Mouse (Mus musculus) hindbrain, embryonic 16.5 days (tissue): ENCODE data around the gene Ppp1r14b. TPM values are rescaled to one million over a fixed set of nuclear protein-coding genes. Genes with fewer than 3 reads are reported as not detected.
A peak's percentile ranks its signal among the peaks of the same experiment; 100 is the strongest.

Source experiments
- ATAC-seq: fragments of 200-750 bp; cut with Nextera tagmentation; 2 replicates; pipeline ENCODE4 v1.8.0; 2017; ENCODE audit warnings: moderate TSS enrichment, moderate library complexity
- H3K27ac ChIP-seq: fragments of 300-500 bp; sonication (generic); 2 replicates; pipeline ENCODE4 v1.5.1; 2014; ENCODE audit warnings: low read depth, mild to moderate bottlenecking, control low read depth, low read length, moderate library complexity
- H3K27me3 ChIP-seq: fragments of 300-500 bp; sonication (generic); replicated peaks from 2 replicates; pipeline ENCODE4 v1.6.1; 2014; ENCODE audit warnings: low read length; ENCODE audit not compliant: control insufficient read depth, insufficient read depth
- H3K36me3 ChIP-seq: fragments of 300-500 bp; sonication (generic); 2 replicates; pipeline ENCODE4 v1.6.1; 2014; ENCODE audit warnings: mild to moderate bottlenecking, low read length, moderate library complexity, mixed read lengths; ENCODE audit not compliant: control insufficient read depth, insufficient read depth
- H3K4me1 ChIP-seq: fragments of 300-500 bp; sonication (generic); 2 replicates; pipeline ENCODE4 v1.6.1; 2014; ENCODE audit warnings: low read depth, low read length; ENCODE audit not compliant: control insufficient read depth, insufficient read depth
- H3K4me2 ChIP-seq: fragments of 300-500 bp; sonication (generic); 2 replicates; pipeline ENCODE4 v1.6.1; 2014; ENCODE audit warnings: mild to moderate bottlenecking, low read length, control low read depth, moderate library complexity
- H3K4me3 ChIP-seq: fragments of 300-500 bp; sonication (generic); 2 replicates; pipeline ENCODE4 v1.5.1; 2014; ENCODE audit warnings: mild to moderate bottlenecking, low read length, control low read depth, moderate library complexity
- H3K9ac ChIP-seq: fragments of 300-500 bp; sonication (generic); 2 replicates; pipeline ENCODE4 v1.6.1; 2014; ENCODE audit warnings: low read depth, mild to moderate bottlenecking, control low read depth, low read length, moderate library complexity
- H3K9me3 ChIP-seq: fragments of 300-500 bp; sonication (generic); 2 replicates; pipeline ENCODE4 v1.6.1; 2014; ENCODE audit warnings: mild to moderate bottlenecking, low read length, moderate library complexity; ENCODE audit not compliant: control insufficient read depth
- WGBS: fragments of 180-500 bp; shearing (Covaris S2); extraction: QIAGEN DNeasy Blood & Tissue Kit; methylation state at CpG from one replicate; pipeline ENCODE4 v1.1.7; 2014; 5-methylcytosine and 5-hydroxymethylcytosine counted together
- polyA plus RNA-seq: library from polyadenylated mRNA; unstranded; fragments of >200 nt; fragmentation: Nextera tagmentation; extraction: Ambion mirVana; gene quantifications from 2 replicates; pipeline ENCODE4 v1.2.1, GENCODE M21; 2015

The Ppp1r14b gene
- polyA plus RNA-seq, 1 experiment from 2014 or later: 89.4 TPM

DNA sequence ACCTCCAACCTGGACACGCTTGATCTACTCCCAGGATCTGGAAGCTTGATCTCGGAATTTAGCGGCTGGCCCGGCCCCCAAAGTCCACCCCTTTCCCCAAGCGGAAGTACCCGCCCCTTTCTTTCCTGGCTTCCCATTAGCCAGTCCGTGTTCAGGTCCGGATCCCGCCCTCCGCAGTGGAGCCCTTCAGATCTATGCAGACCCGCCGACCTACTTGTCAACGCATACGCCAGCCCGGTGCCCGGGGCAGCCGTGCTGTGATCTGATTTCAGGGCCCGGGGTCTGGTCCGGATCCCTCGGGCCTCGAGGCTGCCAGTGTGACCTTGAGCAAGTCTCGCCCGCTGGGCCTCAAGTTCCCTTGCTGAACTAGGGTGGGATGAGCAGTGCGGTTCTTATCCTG lies 21.2 kb downstream of the Ppp1r14b start, which contains the start of the genes Nudt22 and Trpt1:
Nudt22 (minus strand) TSS at position 112 of the 400 bp plus-strand sequence.
Trpt1 (plus strand) TSS at position 126 of the 400 bp plus-strand sequence.
- Histone ChIP-seq H3K27ac (peak within 1 kb of the TSS; percentile 71), H3K9ac (peak within 1 kb of the TSS; percentile 83), H3K4me2 (peak within 1 kb of the TSS; percentile 75), H3K27me3 (no peaks in the 10 kb centered on the region), H3K9me3 (no peaks in the 10 kb centered on the region), H3K36me3 (peaks cover 16% of the 10 kb centered on the region), H3K4me1 (peaks cover 35% of the 10 kb centered on the region), H3K4me3 (peak within 1 kb of the TSS; percentile 69)
- ATAC-seq: peak; percentile 81
- WGBS: under 1% methylated on average over 24 of the region's 24 CpGs

DNA sequence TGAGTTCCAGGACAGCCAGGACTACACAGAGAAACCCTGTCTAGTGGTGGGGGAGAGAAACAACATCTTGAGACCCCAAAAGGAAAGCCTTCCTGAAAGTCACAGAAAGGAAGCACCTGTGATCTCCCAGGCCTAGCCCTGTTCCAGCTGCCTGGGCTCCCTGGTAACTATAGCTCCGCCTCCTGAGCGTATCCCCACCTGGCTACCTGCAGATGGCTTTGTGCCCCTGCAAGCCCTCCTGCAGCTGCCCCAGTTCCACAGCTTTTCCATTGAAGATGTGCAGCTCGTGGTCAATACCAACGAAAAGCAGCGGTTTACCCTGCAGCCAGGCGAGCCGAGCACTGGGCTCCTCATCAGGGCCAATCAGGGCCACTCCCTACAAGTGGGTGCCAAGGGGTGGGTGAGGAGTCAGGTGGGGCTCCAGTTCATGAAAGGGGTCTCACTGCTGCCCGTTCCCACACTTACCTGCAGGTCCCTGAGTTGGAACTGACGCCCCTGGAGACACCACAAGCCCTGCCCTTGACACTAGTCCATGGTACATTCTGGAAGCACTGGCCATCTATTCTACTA lies 23.0 kb downstream of the Ppp1r14b start:
- H3K27me3 ChIP-seq: no peaks in the 10 kb centered on the region
- H3K9ac ChIP-seq: no peak overlapping the region
- H3K4me2 ChIP-seq: no peak overlapping the region
- H3K36me3 ChIP-seq: peaks cover 16% of the 10 kb centered on the region
- H3K9me3 ChIP-seq: no peaks in the 10 kb centered on the region
- peaks cover 29% of the 10 kb centered on the region for H3K4me1 ChIP-seq
- 79% methylated on average over 9 of the region's 9 CpGs for WGBS
- H3K27ac ChIP-seq: no peak overlapping the region
- H3K4me3 ChIP-seq: no peak overlapping the region
- ATAC-seq: no peak

DNA sequence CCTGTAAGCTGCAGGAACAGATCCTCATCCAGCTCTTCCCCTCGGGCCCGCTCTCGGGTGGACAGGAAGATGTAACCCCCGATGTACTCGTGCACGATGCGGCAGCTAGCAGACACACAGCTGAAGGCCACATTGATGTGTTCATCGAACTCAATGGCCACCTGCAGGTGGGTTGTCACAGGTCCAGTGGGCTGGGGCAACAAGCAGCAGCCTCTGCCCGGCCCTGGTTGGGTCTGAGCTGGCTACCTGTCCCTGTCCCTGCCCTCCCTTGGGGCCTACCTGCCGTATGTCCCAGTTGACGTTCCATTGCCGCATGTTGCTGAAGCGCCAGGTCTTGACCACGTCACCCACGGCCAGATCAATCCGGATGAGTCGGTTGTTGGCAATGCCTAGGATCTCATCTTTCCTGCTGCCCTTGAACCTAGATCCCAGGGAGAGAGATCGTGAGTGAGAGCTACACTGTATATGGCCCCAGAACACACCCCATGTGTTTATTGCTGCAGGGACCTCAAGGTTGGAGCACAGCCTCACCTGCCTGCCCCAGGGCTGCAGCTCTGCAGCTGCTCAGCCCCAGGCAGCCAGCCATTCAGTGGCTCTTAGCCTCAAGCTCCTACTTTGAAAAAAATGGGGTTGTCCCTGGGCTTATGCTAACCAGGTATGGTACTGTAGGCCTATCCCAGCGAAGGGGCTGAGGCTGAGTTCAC lies 24.7 kb downstream of the Ppp1r14b start:
- Histone ChIP-seq H3K27me3 (no peaks in the 10 kb centered on the region), H3K36me3 (peaks cover 16% of the 10 kb centered on the region), H3K27ac (no peak overlapping the region), H3K9ac (no peak overlapping the region), H3K4me3 (no peak overlapping the region), H3K9me3 (no peaks in the 10 kb centered on the region), H3K4me2 (no peak overlapping the region), H3K4me1 (peaks cover 23% of the 10 kb centered on the region)
- 97% methylated on average over 19 of the region's 19 CpGs for WGBS
- no peak for ATAC-seq

DNA sequence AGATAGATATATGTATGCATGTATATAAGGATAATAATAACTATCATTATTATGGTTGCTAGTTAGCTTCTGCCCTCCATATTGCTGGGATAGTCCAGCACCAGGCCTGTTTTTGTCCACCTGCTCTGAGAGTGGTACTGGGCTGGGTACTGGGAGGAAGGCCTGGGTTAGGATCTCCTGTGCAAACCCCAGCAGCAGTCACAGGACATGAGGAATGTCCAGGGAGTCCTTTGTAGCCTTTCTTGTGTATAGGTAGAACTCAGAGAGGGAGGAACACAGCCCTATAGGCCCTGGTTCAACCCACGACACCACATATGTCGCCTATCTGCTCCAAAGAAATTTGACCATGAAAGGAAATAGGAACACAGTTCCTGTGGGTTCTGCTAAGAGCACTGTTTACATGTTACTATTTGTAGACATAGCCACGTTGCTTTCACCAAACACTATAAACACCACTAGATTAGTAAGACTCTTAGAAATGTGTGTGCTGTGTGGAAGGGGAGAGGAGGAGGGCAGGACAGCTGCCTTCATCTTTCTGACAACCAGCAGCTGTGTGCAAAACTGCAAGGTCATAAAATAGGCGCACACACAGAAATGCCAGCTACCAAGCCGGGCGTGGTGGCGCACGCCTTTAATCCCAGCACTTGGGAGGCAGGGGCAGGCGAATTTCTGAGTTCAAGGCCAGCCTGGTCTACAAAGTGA lies 32.3 kb downstream of the Ppp1r14b start:
- Histone ChIP-seq H3K9me3 (no peaks in the 10 kb centered on the region), H3K4me1 (no peaks in the 10 kb centered on the region), H3K9ac (no peak overlapping the region), H3K4me2 (no peak overlapping the region), H3K27ac (no peak overlapping the region), H3K36me3 (no peaks in the 10 kb centered on the region), H3K27me3 (no peaks in the 10 kb centered on the region), H3K4me3 (no peak overlapping the region)
- 87% methylated on average over 9 of the region's 9 CpGs for WGBS
- ATAC-seq: no peak

DNA sequence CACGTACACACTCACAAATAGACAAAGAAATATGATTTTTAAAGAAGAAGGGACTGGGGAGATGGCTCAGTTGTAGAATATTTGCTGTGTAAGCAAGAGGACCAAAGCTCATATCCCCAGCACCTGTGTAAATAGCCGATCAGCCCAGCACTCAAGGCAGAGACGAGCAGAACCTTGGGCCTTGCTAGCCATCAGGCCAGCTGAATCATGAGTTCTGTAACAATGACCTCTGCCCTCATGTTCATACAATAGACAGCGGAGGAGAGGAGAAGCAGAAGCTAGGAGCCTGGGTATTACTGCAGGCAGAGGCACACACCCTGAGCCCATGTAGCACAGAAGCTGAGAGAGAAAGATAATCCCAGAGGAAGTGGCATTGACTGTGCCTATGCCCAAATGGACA lies 37.7 kb downstream of the Ppp1r14b start:
- Histone ChIP-seq H3K36me3 (no peaks in the 10 kb centered on the region), H3K27me3 (no peaks in the 10 kb centered on the region), H3K9ac (no peak overlapping the region), H3K27ac (no peak overlapping the region), H3K9me3 (no peaks in the 10 kb centered on the region), H3K4me3 (no peak overlapping the region), H3K4me2 (no peak overlapping the region), H3K4me1 (no peaks in the 10 kb centered on the region)
- 84% methylated on average over 4 of the region's 4 CpGs for WGBS
- no peak for ATAC-seq

DNA sequence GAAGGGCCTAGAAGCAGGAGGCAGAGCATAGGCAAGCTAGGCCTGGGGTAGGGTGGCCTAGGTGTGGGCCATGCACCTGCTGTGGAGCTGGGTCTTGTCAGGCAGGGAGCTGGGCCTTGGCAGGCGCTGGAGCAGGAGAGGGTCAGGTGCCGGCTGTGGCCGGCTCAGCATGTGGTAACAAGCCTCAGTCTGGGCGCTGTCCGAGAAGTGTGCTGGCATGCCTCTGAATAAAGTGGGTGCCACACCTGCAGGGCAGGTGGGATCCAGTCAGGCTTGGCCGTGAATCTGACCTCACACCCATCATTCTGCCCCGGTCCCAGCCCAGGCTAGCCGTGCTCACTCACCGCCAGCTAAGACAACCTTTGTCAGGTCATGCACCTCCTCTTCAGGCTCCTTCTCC lies 39.2 kb downstream of the Ppp1r14b start:
- Histone ChIP-seq H3K9ac (no peak overlapping the region), H3K4me1 (no peaks in the 10 kb centered on the region), H3K4me3 (no peak overlapping the region), H3K4me2 (no peak overlapping the region), H3K27me3 (no peaks in the 10 kb centered on the region), H3K36me3 (no peaks in the 10 kb centered on the region; the same call in 1 of the 2 replicates), H3K9me3 (no peaks in the 10 kb centered on the region), H3K27ac (no peak overlapping the region)
- 90% methylated on average over 9 of the region's 9 CpGs for WGBS
- no peak for ATAC-seq

DNA sequence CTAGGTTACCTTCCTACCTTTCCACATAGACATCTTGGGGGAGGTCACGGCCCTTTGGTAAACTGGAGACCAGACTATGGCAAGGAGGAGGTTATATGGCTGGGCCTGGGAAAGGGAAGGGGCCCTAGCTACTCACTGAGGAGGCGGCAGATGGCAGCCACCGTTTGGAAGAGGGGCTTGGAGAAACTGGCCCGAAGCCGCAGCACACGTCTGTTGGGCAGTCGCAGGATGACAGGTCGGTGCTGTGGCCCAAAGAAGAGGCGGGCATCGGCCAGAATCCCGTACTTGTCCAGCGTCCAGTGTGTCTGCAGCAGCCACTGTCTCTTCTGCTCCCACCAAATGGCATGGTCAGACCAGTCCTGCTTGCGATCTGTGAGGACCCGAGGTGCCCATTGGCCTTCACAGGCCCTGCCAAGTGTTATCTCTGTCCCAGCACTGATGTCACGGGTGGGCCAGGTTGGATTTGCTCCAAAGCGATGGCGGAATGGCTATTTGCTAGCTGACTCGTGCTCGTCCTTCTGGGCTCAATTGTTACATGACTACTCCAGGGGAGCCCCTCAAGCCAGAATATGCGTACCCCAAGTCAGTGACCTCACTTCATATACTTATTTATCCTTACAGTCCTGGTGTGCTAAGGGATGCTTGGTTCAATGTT lies 39.8 kb downstream of the Ppp1r14b start:
- Histone ChIP-seq H3K27me3 (no peaks in the 10 kb centered on the region), H3K9me3 (no peaks in the 10 kb centered on the region), H3K27ac (no peak overlapping the region), H3K36me3 (no peaks in the 10 kb centered on the region; the same call in 1 of the 2 replicates), H3K4me2 (no peak overlapping the region), H3K4me1 (no peaks in the 10 kb centered on the region), H3K9ac (no peak overlapping the region), H3K4me3 (no peak overlapping the region)
- no peak for ATAC-seq
- 89% methylated on average over 17 of the region's 20 CpGs for WGBS

DNA sequence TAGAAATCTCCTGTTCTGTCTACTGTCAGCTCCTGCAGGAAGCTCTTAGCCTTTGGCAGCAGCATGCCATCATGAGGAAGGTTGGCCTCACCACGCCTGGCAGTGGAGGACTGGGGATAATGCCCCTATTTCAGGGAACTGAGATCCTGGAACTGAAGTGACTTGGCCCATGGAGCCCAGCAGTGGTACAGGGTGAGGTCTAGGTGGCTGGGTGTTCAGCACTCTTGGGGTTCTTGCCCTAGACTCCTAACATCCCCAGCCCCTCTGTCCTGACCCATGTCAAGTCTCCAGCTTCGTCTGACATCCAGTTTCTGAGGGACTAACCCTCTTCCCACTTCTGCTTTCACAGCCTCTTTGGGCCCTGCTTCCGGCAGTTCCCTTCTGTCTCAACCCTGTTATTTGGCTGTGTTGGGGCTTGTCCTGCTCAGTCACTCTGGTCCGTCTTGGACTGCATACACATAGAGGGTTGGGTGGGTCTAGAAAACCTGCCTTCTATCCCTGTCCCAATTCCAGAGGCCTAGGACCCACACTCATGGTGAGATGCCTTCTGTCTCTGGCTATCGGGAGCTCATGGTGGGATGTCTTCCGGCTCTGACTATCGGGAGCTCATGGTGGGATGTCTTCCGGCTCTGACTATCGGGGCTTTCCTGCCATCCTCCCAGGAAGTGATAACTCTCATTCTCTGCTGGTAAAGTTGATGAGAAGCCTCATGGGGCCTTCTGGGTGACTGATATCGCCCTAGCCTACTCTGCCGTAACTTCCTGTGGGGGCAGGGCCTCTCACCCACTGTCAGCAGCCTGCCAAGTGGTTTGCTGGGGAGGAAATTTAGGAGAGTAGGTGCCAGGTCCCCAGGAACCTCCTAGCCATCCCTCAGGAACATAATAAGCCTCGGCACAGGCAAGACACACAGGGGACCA lies 43.0 kb downstream of the Ppp1r14b start:
- Histone ChIP-seq H3K27me3 (no peaks in the 10 kb centered on the region), H3K4me2 (no peak overlapping the region), H3K9ac (no peak overlapping the region; the same call in 1 of the 2 replicates), H3K4me1 (no peaks in the 10 kb centered on the region), H3K9me3 (no peaks in the 10 kb centered on the region), H3K36me3 (peaks cover 23% of the 10 kb centered on the region), H3K27ac (no peak overlapping the region), H3K4me3 (no peak overlapping the region)
- ATAC-seq: no peak
- 92% methylated on average over 12 of the region's 12 CpGs for WGBS
